Mouse (Mus musculus) myocyte (in vitro differentiated cells): ENCODE results near the gene Cpa2. TPM values are rescaled to one million over a fixed set of nuclear protein-coding genes. Genes with fewer than 3 reads are reported as not detected.
A peak's percentile ranks its signal among the peaks of the same experiment; 100 is the strongest.

Source experiments
- H3K27me3 ChIP-seq: one replicate; pipeline ENCODE4 v1.6.1; 2011; ENCODE audit not compliant: control insufficient read depth, insufficient read depth, insufficient read length
- H3K36me3 ChIP-seq: one replicate; pipeline ENCODE4 v1.6.1; 2011; ENCODE audit not compliant: control insufficient read depth, insufficient read depth
- H3K4me2 ChIP-seq: one replicate; pipeline ENCODE4 v1.6.1; 2011; ENCODE audit warnings: low read depth, control low read depth
- H3K4me3 ChIP-seq: one replicate; pipeline ENCODE4 v1.5.1; 2011; ENCODE audit warnings: mild to moderate bottlenecking, control low read depth, moderate library complexity
- H3K79me2 ChIP-seq: one replicate; pipeline ENCODE4 v1.6.1; 2011; ENCODE audit not compliant: control insufficient read depth, insufficient read depth
- H3ac ChIP-seq: one replicate; pipeline ENCODE4 v1.6.1; 2011; ENCODE audit not compliant: control insufficient read depth, insufficient read length
- CEBPB ChIP-seq: IDR thresholded peaks from 2 replicates; pipeline ENCODE4 v1.6.1; 2011; ENCODE audit warnings: mild to moderate bottlenecking, moderate library complexity; ENCODE audit not compliant: poor library complexity, insufficient read depth, severe bottlenecking
- E2F4 ChIP-seq: IDR thresholded peaks from one replicate; pipeline ENCODE4 v1.6.1; 2011; ENCODE audit warnings: mild to moderate bottlenecking, control low read depth, moderate library complexity; ENCODE audit not compliant: insufficient read depth
- MAX ChIP-seq: IDR thresholded peaks from one replicate; pipeline ENCODE4 v1.6.1; 2011; ENCODE audit warnings: low read depth, mild to moderate bottlenecking, control low read depth
- MYOD1 ChIP-seq, 3 experiments: IDR thresholded peaks; one replicate each; pipeline ENCODE4 v1.6.1; 2011; ENCODE audit warnings: control low read depth in 2 of 3, low read depth in 2 of 3, mild to moderate bottlenecking in 2 of 3, moderate library complexity in 1 of 3; ENCODE audit not compliant: insufficient read length in 2 of 3, control insufficient read depth in 1 of 3
- MYOG ChIP-seq, 3 experiments: IDR thresholded peaks; one replicate each; pipeline ENCODE4 v1.6.1; 2011; ENCODE audit warnings: control low read depth in 2 of 3, low read depth in 2 of 3, mild to moderate bottlenecking in 2 of 3; ENCODE audit not compliant: insufficient read length in 2 of 3, control insufficient read depth in 1 of 3, insufficient read depth in 1 of 3
- POLR2A ChIP-seq: IDR thresholded peaks from one replicate; pipeline ENCODE4 v1.6.1; 2011; ENCODE audit warnings: low read depth, mild to moderate bottlenecking, control low read depth, moderate library complexity; ENCODE audit not compliant: insufficient read length
- POLR2AphosphoS2 ChIP-seq: IDR thresholded peaks from one replicate; pipeline ENCODE4 v1.6.1; 2011; ENCODE audit warnings: low read depth, control low read depth; ENCODE audit not compliant: insufficient read length
- REST ChIP-seq: IDR thresholded peaks from one replicate; pipeline ENCODE4 v1.6.1; 2011; ENCODE audit warnings: mild to moderate bottlenecking, control low read depth, moderate library complexity; ENCODE audit not compliant: insufficient read depth, insufficient read length
- SRF ChIP-seq: IDR thresholded peaks from one replicate; pipeline ENCODE4 v1.6.1; 2011; ENCODE audit warnings: low read depth; ENCODE audit not compliant: control insufficient read depth, insufficient read length
- TCF12 ChIP-seq: IDR thresholded peaks from one replicate; pipeline ENCODE4 v1.6.1; 2011; ENCODE audit warnings: mild to moderate bottlenecking, control low read depth; ENCODE audit not compliant: poor library complexity, insufficient read depth, severe bottlenecking
- TCF3 ChIP-seq: IDR thresholded peaks from one replicate; pipeline ENCODE4 v1.6.1; 2011; ENCODE audit warnings: low read depth, control low read depth; ENCODE audit not compliant: insufficient read length
- USF1 ChIP-seq: IDR thresholded peaks from one replicate; pipeline ENCODE4 v1.6.1; 2011; ENCODE audit warnings: low read depth, mild to moderate bottlenecking, control low read depth, moderate library complexity
- polyA plus RNA-seq: library from polyadenylated mRNA; unstranded; fragments of >200 nt; fragmentation: generic; extraction: Trizol; gene quantifications from one replicate; pipeline ENCODE4 v1.2.1, GENCODE M21; 2012; ENCODE audit warnings: missing spikeins

The Cpa2 gene
- polyA plus RNA-seq, 1 experiment, result not detected

DNA sequence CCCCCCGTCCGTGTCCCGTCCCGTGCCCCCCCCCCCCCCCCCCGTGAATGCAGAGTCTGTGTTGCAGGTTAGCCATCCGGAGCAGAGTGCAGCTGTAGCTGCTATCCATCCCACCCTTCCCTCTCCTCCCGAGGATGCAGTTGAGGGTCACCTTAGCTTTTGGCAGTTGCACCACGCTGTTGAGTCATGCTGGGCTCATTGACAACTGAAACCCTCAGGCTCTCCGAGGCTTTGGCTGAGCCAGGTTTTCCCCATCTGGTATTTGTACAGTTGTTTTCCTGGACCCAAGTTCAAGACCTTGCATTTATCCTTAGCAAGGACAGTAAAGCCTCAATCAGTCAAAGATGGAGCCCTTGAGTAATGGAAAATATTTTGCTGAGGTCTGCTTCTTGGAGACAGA, 14.7 kb downstream of the Cpa2 start:
- Histone ChIP-seq H3K79me2 (no peaks in the 10 kb centered on the region), H3K27me3 (no peaks in the 10 kb centered on the region), H3K4me3 (no peak overlapping the region), H3K36me3 (no peaks in the 10 kb centered on the region), H3K4me2 (peak overlapping the region; percentile 36), H3ac (no peak overlapping the region)
- TF ChIP-seq CEBPB (0 out of 2 replicates have a peak, but pooled peaks have one; percentile 17), TCF12 (no peak), MAX (no peak), REST (no peak), MYOD1 (IDR thresholded peaks at IDR 0.05; ENCODE audit: control insufficient read depth in 1 of 3, insufficient read length in 2 of 3, low read depth in 2 of 3) (peak in 1 of 3 experiments; percentile 49), MYOG (IDR thresholded peaks at IDR 0.05; ENCODE audit: control insufficient read depth in 1 of 3, insufficient read depth in 1 of 3, insufficient read length in 2 of 3, low read depth in 2 of 3) (peak in 1 of 3 experiments; percentile 41), POLR2A (no peak)

DNA sequence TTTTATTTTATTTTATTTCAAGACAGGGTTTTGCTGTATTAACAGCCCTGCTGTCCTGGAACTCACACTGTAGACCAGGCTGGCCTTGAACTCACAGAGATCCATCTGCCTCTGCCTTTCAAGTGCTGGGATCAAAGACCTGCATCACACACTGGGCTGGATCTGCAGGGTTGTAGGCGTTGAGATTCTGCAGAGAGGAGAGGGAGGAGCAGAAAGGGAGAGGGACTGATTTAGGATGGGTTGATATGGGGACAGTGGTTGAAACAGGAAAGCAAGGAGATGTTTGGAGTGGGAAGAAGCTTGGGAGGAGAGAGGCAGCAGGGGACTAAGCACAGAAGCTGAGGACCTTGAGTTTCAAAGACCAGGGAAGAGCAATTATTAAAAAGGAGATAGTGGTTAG, 18.3 kb downstream of the Cpa2 start:
- Histone ChIP-seq H3K27me3 (no peaks in the 10 kb centered on the region), H3K4me3 (no peak overlapping the region), H3K79me2 (no peaks in the 10 kb centered on the region), H3K36me3 (no peaks in the 10 kb centered on the region), H3ac (no peak overlapping the region), H3K4me2 (no peak overlapping the region)
- no peak for TF ChIP-seq POLR2AphosphoS2
- no peak for TF ChIP-seq E2F4
- TF ChIP-seq POLR2A, result no peak
- no peak for TF ChIP-seq REST
- TF ChIP-seq MYOG (IDR thresholded peaks at IDR 0.05; ENCODE audit: control insufficient read depth in 1 of 3, insufficient read depth in 1 of 3, insufficient read length in 2 of 3, low read depth in 2 of 3), result no peak
- TF ChIP-seq SRF, result no peak
- no peak for TF ChIP-seq TCF12

DNA sequence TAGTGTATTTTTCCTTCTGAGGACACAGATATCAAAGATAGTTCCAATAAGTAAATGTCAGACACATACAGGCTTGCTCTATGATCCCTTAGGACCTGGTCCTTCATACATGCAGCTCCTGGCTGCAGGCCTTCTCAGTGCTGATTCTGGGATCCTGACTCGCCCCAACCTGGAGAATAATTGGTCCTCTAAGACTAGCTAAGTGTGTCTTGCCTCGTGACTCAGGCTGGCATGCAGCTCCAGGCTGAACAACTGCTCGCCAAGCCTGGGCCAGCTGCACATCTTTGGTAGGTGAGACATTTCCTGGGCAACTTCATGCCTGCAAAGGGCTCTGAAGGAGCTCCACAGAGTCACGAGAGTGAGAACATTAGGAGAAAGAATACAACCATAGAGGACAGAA, 20.8 kb downstream of the Cpa2 start:
- TF ChIP-seq TCF3 (peak; percentile 74), MYOG (IDR thresholded peaks at IDR 0.05; ENCODE audit: control insufficient read depth in 1 of 3, insufficient read depth in 1 of 3, insufficient read length in 2 of 3, low read depth in 2 of 3) (peak; percentile 66 to 99 (median 92)), MAX (no peak), SRF (no peak), E2F4 (no peak), MYOD1 (IDR thresholded peaks at IDR 0.05; ENCODE audit: control insufficient read depth in 1 of 3, insufficient read length in 2 of 3, low read depth in 2 of 3) (peak in 2 of 3 experiments; percentile 90 to 93), TCF12 (peak; percentile 54), POLR2AphosphoS2 (no peak), USF1 (peak; percentile 28)
- H3K36me3 ChIP-seq, result no peaks in the 10 kb centered on the region
- H3K4me3 ChIP-seq, result no peak overlapping the region
- no peaks in the 10 kb centered on the region for H3K79me2 ChIP-seq
- peak overlapping the region; percentile 12 for H3K4me2 ChIP-seq
- no peak overlapping the region for H3ac ChIP-seq
- no peaks in the 10 kb centered on the region for H3K27me3 ChIP-seq

DNA sequence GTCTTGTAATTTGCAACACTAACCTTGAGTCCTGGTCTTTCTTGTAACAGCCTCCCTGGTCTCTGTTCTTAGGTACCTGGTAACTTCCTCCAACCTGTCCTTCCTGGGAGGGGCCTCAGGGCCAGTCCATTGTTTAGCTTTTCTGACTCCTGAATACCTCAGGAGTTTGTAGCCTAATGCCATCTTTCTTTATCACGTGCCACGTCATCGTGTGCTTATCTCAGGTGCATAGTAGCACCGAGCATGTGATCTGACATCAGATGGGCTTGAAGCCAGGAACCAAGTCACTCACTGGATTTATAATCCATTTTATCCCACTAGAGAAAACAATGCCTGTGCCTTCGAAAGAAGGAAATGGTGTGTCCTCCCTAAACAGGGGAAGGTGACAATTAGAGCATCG, 22.2 kb downstream of the Cpa2 start:
- Histone ChIP-seq H3K27me3 (no peaks in the 10 kb centered on the region), H3K4me3 (no peak overlapping the region), H3K79me2 (no peaks in the 10 kb centered on the region), H3K36me3 (no peaks in the 10 kb centered on the region), H3ac (no peak overlapping the region), H3K4me2 (no peak overlapping the region)
- TF ChIP-seq POLR2A (no peak), MYOD1 (IDR thresholded peaks at IDR 0.05; ENCODE audit: control insufficient read depth in 1 of 3, insufficient read length in 2 of 3, low read depth in 2 of 3) (no peak), TCF3 (no peak), CEBPB (no peak), SRF (no peak), TCF12 (no peak), E2F4 (no peak)

DNA sequence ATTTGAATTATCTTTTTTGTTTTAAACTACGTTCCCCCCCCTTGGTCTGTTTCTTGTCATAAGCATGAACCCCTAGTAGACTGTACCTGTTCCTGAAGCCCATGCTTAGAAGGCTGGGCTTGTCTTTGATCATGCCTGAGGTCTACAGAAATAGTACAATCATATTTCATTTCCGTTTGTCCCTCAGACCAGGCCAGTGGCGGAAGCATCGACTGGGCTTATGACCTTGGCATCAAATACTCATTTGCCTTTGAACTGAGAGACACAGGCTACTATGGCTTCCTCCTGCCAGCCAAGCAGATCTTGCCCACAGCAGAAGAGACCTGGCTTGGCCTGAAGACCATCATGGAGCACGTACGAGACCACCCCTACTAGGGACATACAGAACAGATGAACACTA, 22.7 kb downstream of the Cpa2 start:
- H3K27me3 ChIP-seq, result no peaks in the 10 kb centered on the region
- no peaks in the 10 kb centered on the region for H3K79me2 ChIP-seq
- no peaks in the 10 kb centered on the region for H3K36me3 ChIP-seq
- H3K4me3 ChIP-seq, result no peak overlapping the region
- no peak overlapping the region for H3K4me2 ChIP-seq
- no peak overlapping the region for H3ac ChIP-seq
- TF ChIP-seq MYOG (IDR thresholded peaks at IDR 0.05; ENCODE audit: control insufficient read depth in 1 of 3, insufficient read depth in 1 of 3, insufficient read length in 2 of 3, low read depth in 2 of 3), result no peak
- no peak for TF ChIP-seq POLR2A
- TF ChIP-seq SRF, result no peak
- no peak for TF ChIP-seq REST
- TF ChIP-seq POLR2AphosphoS2, result no peak
- no peak for TF ChIP-seq TCF3
- no peak for TF ChIP-seq MAX
- no peak for TF ChIP-seq E2F4
- no peak for TF ChIP-seq USF1
